Mouse (Mus musculus): ENCODE data around the gene Otulin.

DNA sequence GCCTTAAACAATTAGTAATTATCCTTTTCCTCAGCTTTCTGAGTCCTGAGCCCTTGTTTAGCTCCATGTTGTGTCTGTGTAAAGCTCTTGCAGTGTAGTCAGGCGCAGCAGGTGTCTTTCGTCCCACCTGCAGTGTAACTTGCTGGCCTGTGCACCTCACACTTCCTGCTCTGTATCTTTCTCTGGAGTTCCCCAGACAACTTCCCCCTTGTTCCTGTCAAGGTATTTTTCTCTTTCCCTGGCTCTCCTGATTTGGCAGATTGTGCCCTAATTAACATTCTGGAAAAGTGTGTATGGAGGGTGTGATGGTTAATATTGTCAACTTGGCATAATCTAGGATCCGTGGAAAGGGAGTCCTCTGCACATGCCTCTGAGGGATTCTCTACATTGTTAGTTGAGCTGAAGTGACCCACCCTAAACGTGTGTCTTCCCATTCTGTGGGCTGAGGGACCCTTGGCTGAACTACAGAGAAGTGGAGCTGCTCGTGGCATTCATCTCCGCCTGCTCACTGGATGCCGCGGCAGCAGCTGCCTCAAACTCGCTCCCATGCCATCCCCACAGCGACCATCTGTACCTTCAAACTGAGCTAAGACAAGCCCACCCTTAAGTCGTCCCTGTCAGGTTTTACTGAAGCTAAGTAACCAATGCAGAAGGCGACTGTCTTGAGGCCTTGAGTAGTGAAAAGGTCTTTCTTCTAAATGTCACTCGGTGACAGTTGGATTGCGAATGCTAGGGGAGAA, 42.2 kb downstream of the Otulin start:
- no peak for TF ChIP-seq POLR2A (IDR thresholded peaks at IDR 0.05; ENCODE audit: control insufficient read depth, extremely low read depth, insufficient read depth, low read length, poor library complexity)
- TF ChIP-seq CTCF (IDR thresholded peaks at IDR 0.05; ENCODE audit: borderline replicate concordance, control insufficient read depth, extremely low read depth, insufficient read depth, low read length, poor library complexity), result no peak
